Mouse (Mus musculus) natural killer cell, adult 2 months (primary cell): Measurements from ENCODE around the gene Eef1g.
"Not testable (repeated sequence)": the region's sequence is repeated elsewhere in the genome, so short reads cannot be mapped to it uniquely, and the experiment has no call there.

Source experiments
- DNase-seq, 2 experiments: peaks; one replicate each; pipeline ENCODE4 v3.0.0; 2022; ENCODE audit warnings: low spot score in 2 of 2

The Eef1g gene

GRCm38 (mm10) chr19:8945251-8945650 lies 21.6 kb upstream of the Eef1g start:
- DNase-seq: no peak

- no peak for DNase-seq
Measured at GRCm38 (mm10) chr19:8946929-8947328, 19.9 kb upstream of the Eef1g start.

GRCm38 (mm10) chr19:8950190-8950589 lies 16.7 kb upstream of the Eef1g start:
- no peak for DNase-seq

GRCm38 (mm10) chr19:8952241-8952640 lies 14.6 kb upstream of the Eef1g start:
- DNase-seq: no peak

GRCm38 (mm10) chr19:8953135-8954039 lies 13.5 kb upstream of the Eef1g start, which contains the start of gene Tut1:
Gene Tut1, plus strand, starts transcription at chr19:8953847.
- peak; percentile 89 to 93 for DNase-seq

GRCm38 (mm10) chr19:8954171-8954570 lies 12.7 kb upstream of the Eef1g start:
- DNase-seq: no peak

GRCm38 (mm10) chr19:8962256-8962655 lies 4.6 kb upstream of the Eef1g start:
- no peak for DNase-seq

GRCm38 (mm10) chr19:8965075-8965474 lies 1.8 kb upstream of the Eef1g start:
- no peak for DNase-seq

- no peak for DNase-seq
Measured at GRCm38 (mm10) chr19:8965771-8966170, 1.1 kb upstream of the Eef1g start.

GRCm38 (mm10) chr19:8966198-8966589 lies 647 bp upstream of the Eef1g start:
- no peak for DNase-seq

- DNase-seq: no peak
Measured at GRCm38 (mm10) chr19:8967373-8967743, 517 bp downstream of the Eef1g start.

- no peak for DNase-seq
Measured at GRCm38 (mm10) chr19:8967893-8968292, 1.1 kb downstream of the Eef1g start.

- not testable (repeated sequence) for DNase-seq
Measured at GRCm38 (mm10) chr19:8972491-8972890, 5.7 kb downstream of the Eef1g start.

GRCm38 (mm10) chr19:8974638-8975037 lies 7.8 kb downstream of the Eef1g start:
- no peak for DNase-seq

- no peak for DNase-seq
Measured at GRCm38 (mm10) chr19:8975491-8975890, 8.7 kb downstream of the Eef1g start.

- peak; percentile 47 to 61 for DNase-seq
Measured at GRCm38 (mm10) chr19:8976535-8976934, 9.7 kb downstream of the Eef1g start.

GRCm38 (mm10) chr19:8980771-8981170 lies 13.9 kb downstream of the Eef1g start:
- peak; percentile 69 to 73 for DNase-seq

- DNase-seq: peak; percentile 41 to 42
Measured at GRCm38 (mm10) chr19:8981450-8982168, 14.8 kb downstream of the Eef1g start.

- DNase-seq: no peak
Measured at GRCm38 (mm10) chr19:8982303-8983149, 15.7 kb downstream of the Eef1g start.

GRCm38 (mm10) chr19:8983150-8983650 lies 16.4 kb downstream of the Eef1g start:
- peak; percentile 58 to 67 for DNase-seq

GRCm38 (mm10) chr19:8984255-8984868 lies 17.5 kb downstream of the Eef1g start:
- peak; percentile 92 to 94 for DNase-seq
